Mouse (Mus musculus) gastrocnemius, postnatal 4 days (tissue): ENCODE results near the gene Rnf31. TPM values are rescaled to one million over a fixed set of nuclear protein-coding genes. Genes with fewer than 3 reads are reported as not detected.

ENCODE experiments used
- DNase-seq, 2 experiments: peaks; one replicate each; pipeline ENCODE4 v3.0.0; 2021 to 2022; ENCODE audit warnings: low spot score in 2 of 2, mixed read lengths in 2 of 2
- total RNA-seq, 2 experiments: library from RNA; stranded (reverse); gene quantifications; 2 replicates each; pipeline ENCODE4 v1.2.3; 2021

Gene Rnf31
- total RNA-seq, 2 experiments from 2014 or later, result 21.2 to 22.4 TPM

DNA sequence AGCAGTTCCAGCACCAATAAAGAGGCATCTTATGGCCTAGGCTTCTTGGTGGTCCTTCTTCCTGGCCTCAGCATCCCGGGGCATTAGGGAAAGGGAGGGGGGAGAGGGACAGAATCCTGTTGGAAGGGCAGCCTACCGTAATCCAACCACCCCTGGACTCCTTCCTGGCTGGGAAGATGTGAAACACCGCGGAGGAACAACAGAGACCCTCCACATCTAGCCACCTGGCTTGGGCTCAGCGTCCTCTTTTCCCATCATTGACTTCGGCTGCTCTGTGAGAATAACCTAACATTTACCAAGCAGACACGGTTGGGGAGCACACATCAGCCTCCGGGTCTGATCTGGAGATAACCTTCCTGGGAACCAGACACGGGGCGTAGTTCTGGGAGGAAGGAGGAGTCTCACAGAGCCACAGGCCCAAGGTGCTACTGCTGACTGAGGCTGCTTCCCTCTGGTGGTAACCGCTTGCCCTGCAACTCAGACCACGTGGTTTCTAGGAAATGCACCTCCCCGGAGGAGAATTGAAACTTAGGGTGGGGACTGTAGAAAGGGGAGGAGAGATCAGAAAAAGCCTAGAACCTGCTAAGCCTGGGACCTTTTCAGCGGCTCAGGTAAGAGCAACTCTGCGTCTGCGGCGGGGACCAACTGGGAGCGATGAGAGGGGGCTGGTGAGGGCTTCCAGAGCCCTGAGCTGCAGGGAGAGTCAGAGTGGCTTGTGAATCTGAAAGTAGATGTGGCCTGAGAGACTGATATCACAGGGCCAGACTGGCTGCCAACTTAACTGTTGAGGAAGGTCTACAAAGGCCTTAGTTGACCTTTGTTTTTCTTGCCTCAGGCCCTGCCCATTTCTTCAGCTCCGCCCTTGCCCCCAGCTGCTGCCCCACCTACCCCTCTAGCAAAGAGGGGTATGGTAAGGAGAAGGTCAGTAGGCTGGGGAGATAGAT is 12.4 kb downstream of the Rnf31 start:
- peak; percentile 78 to 88 for DNase-seq

DNA sequence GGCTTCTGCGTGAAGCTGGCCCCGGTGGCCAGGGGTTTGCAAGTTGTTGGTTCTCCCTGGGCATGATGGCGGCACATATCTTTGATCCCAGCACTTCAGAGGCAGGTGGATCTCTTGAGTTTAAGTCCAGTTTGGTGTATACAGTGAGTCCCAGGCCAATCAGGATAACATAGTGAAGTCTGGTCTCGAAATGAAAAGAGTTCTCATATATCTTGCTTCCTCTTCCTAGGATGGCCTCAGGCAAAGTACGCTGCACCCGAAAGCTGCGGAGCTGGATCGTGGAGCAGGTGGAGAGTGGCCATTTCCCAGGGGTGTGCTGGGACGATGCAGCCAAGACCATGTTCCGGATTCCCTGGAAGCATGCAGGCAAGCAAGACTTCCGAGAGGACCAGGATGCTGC is 13.3 kb downstream of the Rnf31 start:
- no peak for DNase-seq

DNA sequence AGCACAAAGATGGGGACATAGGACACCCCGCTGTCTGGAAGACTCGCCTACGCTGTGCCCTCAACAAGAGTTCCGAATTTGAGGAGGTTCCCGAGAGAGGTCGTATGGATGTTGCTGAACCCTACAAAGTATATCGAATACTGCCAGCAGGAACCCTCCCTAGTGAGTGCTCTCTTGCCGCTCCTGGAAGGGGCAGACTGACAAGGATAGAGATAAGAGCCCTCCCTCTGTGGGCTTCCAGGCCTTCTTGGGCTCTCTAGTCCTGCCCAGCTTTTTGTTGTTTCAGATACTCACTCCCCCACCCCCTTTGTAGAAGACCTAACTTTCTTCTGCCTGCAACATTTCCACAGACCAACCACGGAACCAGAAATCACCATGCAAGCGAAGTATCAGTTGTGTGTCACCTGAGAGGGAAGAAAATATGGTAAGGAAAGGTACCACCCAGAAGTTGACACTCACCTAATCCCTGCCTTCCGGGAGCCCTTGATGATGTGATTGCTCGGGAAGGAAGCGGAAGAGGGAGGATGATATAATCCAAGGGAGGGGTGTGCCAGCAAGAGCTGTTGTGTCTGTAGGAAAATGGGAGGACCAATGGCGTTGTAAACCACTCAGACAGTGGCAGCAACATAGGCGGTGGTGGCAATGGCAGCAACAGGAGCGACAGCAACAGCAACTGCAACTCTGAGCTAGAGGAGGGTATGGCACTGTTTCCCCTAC is 14.4 kb downstream of the Rnf31 start:
- DNase-seq, result no peak

DNA sequence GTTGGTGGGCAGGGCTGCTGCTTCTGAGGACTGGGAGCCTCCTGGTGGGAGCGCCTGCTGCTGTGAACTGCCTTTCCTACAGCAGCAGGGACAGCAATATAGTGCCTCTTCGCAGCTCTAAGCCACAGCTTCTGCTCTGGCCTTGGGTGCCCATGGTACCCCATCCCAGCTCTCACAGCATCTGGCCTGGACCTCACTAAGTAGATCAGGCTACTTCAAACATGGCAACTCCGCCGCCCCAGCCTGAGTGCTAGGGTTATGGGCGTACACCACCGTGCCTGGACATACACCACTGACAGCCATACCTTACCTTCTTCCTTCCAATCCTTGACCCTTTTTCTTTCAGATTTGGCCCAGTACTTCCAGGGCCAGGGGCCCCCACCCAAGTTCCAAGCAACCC is 16.8 kb downstream of the Rnf31 start:
- no peak for DNase-seq

DNA sequence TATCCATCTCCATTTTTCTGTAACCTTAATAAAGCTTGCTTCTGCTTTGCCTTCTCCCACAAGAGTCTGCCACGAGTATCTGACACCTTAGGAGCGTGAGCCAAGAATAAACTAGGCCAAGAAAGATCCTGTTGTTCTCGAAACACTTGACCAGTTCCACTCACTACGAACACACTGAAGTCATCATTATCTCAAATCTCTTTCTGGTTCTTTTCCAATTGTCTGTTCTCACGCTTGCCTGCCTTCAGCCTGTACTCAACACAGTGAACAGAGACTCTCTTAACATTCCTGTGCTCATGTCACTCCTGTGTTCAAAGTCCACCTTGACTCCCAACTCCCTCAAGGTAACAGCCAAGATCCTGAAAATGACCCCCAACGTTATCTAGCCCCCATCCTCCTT is 21.8 kb downstream of the Rnf31 start:
- DNase-seq, result no peak

DNA sequence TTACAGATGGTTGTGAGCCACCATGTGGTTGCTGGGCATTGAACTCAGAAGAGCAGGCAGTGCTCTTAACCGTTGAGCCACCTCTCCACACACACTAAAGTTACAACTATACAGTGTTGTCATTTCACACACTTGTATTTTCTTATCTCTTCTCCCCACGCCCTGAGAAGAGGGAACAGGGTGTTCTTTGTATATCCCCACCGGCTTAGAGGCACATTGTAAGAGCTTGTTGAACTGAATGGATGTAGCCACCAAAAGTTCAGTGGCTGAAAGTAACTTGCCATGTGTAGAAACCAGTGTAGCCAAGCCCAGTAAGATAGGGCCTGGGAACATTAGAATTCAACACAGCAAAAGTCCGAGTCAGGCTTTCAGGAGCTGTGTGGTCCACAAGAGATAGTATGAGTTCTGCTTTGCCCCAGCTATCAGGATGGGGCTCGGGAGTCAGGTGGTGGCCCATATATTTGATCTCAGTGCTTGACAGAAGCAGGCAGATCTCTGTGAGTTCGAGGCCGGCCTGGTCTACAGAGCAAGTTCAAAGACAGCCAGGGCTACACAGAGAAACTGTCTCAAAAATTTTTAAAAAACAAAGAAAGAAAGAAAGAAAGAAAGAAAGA is 23.2 kb downstream of the Rnf31 start:
- no peak for DNase-seq

DNA sequence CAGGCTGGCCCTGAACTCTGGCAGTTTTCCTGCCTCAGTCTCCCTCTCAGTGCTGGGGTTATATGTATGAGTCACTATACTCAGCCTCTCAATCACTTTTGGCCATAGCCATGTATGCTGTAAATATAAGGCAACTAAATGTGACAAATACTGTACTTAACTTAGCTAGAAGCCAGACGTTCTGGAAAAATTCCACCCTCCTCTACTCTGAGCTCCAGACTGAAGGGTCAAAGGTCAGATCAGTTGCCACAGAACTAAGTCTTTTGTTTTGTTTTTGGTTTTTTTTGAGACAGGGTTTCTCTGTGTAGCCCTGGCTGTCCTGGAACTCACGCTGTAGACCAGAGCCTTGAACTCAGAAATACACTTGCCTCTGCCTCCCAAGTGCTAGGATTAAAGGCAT is 24.4 kb downstream of the Rnf31 start:
- DNase-seq, result no peak

DNA sequence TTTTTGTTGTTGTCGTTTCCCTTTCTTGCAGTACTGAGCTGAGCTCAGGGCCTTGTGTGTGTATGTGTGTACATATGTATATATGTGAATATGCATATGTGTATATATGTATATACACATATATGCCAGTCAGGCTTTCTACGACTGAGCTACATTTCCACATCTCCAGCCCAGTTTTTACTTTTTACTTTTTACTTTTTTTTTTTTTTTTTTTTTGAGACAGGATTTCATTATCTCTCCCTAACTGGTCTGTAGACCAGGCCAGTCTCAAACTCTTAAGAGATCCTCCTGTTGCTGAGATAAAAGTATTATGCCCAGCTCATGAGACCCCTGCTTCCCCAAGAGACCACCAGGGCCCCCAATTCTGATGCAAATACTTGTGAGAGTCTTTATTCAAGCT is 25.3 kb downstream of the Rnf31 start:
- DNase-seq, result no peak

DNA sequence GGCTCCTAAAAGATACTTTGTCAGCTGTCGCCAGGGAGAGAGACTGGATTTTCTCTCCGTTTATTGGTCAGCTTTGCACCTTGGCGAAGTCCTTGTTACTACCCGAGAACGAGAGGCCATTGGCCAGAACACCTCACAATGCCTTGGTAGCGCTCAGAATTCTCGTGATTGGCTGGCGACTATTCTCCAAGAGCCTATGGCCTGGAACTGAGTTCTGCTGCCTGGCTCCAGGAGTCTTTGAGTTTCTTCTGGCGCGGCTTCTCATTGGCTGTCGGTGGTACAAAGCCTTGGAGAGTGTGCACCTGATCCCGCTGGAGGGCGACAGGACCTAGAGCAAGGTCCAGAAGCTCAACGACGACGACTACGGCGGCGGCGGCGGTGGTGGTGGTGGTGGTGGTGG is 26.3 kb downstream of the Rnf31 start, which contains the start of gene Rec8:
Gene Rec8 (plus strand): TSS at position 216 of the 400 bp plus-strand sequence.
- no peak for DNase-seq

DNA sequence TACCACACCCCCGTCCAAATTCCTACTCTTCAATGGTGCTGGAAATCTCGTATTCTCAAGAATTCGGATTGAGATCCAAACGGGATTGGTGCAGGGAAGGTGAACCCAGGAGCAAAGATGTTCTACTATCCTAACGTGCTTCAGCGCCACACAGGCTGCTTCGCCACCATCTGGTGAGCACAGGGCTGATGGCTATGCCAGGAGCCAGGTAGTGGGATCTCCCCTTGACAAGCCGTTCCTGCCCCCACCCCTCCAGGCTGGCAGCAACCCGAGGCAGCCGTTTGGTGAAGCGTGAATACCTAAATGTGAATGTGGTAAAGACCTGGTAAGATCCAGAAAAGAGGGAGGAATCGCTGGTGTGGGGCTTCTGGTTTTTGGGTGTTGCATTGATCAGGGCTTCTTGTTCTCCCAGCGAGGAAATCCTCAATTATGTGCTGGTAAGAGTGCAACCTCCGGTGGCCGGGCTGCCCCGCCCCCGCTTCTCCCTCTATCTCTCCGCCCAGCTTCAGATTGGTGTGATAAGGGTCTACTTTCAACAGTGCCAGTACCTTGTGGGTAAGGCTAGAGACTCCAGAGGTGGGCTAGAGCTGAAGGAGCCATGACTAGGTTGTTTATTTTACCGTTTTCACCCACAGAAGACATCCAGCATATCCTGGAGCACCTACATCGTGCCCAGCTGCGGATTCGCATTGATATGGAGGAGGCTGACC is 27.1 kb downstream of the Rnf31 start:
- DNase-seq, result no peak

DNA sequence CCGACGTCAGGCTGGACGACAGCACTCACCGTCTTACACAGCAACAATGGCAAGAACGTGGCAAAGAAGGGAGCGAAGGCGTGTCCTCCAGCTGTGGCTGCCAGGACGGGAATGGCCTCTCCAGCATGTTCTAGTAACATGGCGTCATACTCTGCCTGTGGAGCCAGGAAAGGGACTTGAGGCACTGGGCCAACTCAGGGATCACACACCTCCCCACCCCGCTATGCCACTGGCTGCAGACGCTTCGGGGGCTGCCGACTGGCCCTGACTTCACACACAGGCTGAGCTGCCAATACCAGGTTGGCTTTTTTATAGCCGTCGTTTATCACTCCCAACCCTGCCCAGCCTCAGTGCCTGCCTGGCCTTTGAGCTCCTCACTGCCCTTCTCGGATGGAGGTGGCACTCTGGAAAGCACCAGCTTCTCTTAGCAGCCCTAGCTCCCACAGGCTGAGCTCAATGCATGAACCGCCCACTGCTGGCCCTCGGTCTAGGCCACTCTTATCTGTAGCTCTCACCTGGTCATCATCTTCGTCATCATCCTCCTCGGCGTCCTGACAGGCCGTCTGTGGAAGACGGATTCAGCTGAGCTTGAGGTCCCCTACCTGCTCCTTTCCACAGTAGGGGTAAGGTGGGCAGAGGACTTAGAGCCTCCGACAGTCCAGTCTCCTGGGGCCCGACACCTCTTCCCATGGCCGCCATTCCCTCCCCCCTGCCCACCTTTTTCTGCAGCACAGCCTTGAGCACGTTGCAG is 36.7 kb downstream of the Rnf31 start:
- DNase-seq, result no peak

DNA sequence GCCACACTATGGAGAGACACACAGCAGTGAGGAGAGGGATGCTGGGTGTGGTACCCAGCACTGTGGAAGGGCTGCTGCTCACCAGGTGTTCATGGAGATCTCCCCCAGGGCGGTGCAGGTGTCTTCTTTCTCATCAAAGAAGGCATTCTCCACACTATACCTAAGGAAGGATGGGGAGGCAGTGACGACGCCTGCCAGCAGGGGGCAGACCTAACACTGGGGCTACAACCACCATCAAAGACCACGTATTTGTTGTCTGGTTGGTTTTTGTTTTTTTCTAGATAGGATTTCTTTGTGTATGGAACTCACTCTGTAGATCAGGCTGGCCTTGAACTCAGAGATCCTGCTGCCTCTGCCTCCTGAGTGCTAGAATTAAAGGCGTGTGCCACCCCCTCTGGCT is 37.8 kb downstream of the Rnf31 start:
- DNase-seq, result peak in 1 of 2 experiments; percentile 39

DNA sequence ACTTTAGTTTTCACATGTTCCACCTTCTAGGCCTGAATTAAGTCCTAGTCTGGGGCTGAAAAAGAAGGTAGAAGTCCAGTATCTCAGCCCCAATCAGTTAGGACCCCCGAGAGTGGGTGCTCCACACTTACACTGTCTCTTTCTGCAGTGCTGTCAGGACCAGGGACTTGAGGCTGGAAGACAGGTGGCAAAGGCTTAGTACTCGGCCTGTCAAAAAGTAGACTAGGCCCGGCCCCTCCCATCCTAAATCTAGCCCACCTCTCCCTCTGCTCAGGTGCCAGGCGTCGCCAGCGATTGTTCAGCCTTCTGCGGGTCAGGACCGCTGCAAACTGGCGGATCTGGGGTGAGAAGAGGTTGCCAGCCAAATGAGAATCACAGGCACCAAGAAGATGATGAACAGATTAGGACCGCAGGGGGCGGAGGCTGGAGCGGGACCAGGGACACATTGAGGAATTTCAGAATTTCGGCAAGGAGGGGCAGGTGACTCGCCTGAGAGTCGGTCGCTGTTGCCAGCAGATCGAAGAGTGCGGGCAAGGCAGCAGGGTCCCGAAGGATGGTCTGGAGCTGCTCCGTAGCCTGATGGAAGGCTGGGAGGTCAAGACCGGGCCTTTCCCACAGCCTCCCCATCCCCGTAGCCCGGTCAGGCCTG is 43.5 kb downstream of the Rnf31 start:
- DNase-seq, result peak; percentile 31 to 48

DNA sequence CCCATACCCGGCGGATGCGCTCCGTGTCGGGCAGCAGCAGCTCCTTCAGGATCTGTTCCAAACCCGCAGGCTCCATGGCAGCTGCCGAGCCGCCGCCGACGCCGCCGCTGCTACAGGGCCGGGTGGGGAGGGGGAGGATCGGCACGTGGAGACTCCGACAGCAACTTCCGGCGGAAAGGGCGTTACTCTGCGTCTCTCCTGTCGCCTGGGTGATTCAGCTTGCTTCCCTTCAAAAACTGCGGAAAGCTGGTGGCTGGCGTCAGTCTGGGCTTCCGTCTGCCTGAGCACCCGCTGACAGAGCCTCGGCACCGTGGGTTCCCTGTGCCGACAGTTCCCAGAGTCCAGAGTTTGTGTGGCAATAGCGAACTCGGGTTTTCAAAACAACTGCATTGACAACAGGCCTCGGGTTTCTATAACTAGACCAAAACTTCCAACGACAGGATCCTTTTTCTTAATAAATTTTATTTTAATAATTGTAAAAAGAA is 44.1 kb downstream of the Rnf31 start, which contains the start of gene Ipo4:
Gene Ipo4 (minus strand): TSS at position 435 of the 485 bp plus-strand sequence.
- peak; percentile 73 to 86 for DNase-seq

DNA sequence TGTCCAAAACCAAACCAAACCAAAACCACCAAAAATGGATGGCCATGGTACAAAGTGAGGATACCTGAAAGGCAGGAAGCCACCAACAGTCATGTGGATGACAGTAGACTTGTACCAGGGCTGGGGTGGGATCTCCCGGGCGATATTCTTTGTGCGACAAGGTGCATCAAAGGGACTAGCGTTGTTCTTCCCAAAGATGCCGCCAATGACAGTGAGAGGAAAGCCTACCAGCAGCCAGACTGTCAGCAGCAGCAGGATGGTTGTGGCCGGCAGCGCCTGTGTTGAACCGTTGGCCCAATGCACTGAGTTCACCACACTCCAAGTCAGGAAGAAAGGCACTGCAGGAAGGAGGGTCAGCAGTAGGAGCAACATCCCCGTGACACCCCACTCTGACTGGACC is 46.3 kb downstream of the Rnf31 start, which contains the start of gene Gm49378:
Gene Gm49378 (minus strand): TSS at position 101 of the 400 bp plus-strand sequence.
- no peak for DNase-seq

DNA sequence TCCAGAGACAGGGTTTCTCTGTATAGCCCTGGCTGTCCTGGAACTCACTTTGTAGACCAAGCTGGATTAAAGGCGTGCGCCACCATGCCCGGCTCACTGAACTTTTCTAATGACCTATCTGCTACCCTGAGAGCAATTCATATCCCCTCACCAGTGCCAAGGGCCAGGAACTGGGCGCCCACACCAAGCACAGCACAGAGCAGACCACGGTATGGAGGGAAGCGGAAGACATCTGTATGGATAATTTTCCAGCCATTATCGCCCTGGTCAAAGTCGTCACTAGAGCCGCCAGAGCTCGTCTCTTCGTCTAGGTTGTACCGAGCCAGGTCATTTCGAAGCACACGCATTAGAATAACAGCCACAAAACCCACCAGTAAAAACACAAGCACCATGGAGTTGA is 49.3 kb downstream of the Rnf31 start:
- no peak for DNase-seq

DNA sequence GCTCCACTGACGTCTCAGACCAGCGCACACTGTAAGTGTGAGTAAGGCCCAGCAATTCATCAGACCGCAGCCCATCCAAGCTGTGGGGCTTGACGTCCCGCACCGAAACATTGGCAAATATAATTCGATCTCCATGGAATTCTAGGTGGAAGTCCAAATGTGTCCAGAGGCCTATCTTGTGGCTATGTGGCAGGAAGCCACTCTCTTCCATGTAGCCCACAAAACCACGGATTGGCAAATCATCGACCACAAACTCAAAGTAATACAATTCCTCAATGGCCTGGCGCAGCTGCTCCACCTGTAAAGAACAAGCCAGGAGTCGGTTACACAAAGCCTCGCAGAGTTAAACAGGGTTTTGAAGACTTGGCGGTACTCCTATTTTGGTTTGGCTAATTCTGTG is 49.8 kb downstream of the Rnf31 start:
- DNase-seq, result no peak

DNA sequence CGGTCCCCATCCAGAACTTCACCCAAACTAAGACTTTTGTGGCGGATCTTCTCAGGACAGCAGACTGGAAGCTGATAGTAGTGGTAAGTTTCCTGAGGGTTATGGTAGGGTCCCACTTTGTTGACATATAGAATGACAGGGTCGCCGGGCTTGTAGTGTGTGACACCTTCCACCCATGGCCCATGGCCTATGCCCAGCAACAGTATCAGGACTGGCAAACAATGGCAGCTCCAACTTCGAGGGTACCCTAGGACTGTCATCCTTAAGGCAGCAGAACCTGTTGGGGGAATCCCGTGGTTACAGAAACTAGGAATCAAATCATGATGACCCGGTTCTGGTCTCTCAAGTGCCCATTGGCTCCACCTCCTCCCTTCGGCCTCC is 51.2 kb downstream of the Rnf31 start:
- DNase-seq, result no peak

DNA sequence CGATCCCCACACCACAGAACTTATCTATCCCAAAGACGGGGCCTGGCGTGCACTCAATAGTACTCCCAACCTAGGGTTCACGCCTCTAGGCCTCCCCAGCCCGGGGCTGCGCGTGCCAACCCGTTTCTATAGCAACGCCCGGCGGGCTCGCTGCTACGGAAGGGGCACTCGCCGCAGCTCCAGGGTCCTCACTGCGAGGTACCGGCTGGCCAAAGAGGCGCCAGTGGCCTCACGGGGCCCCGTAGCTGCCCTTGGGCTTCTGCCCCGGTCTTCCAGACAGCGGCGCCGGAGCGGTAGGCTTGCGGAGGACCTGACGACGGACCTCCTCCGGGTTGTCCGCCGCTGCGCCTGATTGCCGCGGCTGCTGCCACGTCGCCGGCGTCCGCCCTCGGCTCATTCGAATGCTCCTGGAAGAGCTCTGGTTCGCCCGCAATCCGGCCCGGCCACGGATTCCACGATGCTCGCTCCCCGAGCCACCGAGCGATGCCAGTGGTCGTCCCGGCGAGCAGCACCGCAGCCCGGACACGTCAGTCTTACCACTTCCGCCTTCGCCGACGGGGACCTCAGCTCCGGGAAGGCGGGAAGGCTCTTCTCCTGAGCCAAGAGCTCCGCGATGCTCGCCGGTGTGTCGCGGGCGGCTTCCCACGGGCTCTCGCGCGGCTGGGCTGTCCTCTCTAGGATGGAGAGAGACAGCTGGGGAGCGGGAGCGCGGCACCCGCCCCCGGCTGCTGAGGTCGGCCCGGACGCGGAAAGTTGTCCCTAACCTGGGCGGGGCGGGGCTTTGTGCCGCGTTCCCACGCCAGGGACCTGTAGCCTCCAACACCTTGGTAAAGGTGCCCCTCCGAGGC is 51.8 kb downstream of the Rnf31 start, which contains the start of gene Tm9sf1:
Gene Tm9sf1 (minus strand): TSS at position 747 of the 848 bp plus-strand sequence.
- peak; percentile 67 to 87 for DNase-seq
